Mouse (Mus musculus): ENCODE data around the gene G6pc2. TPM values are rescaled to one million over a fixed set of nuclear protein-coding genes. Genes with fewer than 3 reads are reported as not detected.

The G6pc2 gene
- total RNA-seq, 2 experiments from 2014 or later: not detected

DNA sequence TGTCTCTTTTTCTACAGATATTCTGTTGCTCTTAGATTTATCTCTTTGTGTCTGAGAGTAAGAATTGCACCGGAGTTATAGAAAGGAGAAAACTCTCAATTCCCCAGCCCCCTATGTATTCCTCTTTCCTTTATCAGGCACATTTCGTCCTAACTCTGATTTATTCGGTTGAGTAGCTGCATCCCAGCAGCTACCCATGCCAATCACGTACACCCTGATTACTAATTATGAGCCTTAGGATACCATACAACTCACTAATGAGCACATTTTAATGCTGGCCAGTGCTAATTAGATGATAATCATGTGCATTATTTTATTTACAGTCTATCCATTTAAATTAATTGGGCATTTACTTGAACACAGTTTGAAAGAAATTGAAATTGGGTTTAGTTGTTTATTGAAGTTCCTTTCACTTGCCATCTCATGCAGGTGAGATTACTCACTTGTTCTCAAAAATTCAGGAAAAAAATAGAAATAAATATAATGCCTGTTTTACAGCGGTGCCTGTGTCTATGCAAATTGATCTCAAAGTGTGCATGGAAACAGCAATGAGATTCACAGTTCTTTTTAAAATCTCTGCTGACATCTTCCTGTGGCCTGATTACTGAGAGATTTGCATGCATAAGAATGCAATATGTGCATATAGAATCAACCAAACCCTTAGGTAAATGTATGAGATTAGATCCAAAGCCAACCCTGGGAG lies 24.3 kb downstream of the G6pc2 start:
- DNase-seq (ENCODE audit: low spot score in 2 of 2): no peak
- intact Hi-C loops (cut with DNase I): no loop called here

DNA sequence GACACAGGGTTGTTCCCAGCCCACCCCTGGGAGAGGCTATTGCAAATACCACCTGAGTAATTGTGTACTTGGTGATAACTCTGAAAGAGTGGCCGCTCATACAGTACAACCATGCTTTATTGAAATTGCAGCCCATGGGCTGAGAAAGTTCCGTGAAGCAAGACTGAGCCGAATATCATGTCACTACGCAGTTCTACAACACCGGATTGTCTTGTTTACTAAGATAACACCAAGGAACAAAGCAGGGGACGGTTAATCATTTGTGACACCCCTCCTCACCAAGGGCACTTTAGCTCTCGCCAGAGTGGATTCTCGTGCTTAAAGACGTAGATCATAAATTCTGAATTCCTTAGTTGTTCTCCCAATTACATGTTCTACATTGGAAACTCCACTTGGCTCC lies 28.4 kb downstream of the G6pc2 start:
- intact Hi-C loops (cut with DNase I): no loop called here
- DNase-seq (ENCODE audit: low spot score in 2 of 2): no peak

DNA sequence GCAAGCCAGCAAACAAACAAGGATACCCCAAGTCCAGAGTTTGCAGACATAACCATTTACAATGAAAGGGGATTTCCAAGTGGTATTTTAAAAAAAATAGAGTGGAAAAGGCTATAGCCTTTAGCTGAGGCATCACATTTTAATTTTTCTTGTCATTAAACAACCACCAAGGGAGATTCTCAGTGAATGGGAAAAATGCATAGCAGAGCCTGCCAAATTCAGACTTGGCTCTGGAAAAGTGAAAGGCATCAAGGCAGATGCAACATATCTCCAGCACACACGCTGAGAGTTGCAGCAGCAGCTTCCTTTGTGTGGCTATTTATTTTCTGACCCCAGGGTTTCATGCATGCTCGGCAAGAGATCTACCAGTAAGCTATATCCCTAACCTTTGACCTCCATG lies 34.1 kb downstream of the G6pc2 start:
- DNase-seq (ENCODE audit: low spot score in 2 of 2): no peak
- intact Hi-C loops (cut with DNase I): no loop called here

DNA sequence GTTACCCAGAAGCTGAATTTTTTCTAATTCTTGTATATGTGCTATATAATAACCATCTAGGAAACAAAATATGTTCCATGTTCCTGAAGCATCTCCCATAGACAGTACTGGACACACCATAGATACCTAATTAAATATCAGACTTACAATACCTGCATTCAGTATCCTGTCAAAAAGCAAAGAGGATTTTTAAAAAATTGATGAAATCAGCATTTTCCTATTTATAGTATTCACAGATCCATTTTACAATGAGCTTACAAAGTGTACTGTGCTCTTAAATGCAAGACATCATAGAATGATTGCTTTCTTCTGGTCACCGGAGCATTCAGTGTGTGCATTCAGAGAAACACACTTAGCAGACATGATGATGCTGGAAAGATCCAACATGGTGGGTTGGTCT lies 36.2 kb downstream of the G6pc2 start:
- DNase-seq (ENCODE audit: low spot score in 2 of 2): no peak
- intact Hi-C loops (cut with DNase I): no loop called here

DNA sequence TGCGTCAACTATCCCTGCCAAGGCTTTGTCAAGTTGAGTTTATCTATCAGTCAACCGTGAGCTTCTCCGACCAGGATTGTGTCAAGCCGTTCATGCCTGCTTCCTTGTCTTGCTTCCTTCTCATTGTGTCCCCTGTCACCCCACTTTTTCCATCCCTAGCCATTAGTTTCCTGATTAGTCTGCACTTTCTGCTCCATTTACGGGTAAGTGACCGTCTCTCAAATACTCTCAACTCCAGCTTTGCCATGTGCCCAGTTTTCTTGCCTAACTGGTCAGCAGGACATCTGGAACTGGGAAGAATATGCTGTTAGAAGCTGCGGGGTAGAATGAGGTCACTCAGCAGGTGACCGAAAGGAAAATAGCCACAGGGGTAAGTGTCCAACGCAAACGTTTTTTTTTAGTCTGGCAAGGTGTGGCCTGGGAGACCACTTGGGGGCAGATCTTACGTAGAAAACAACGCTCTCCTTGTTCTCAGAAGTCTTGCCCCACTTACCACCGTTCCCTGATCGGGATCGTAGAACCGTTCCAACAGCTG lies 37.4 kb downstream of the G6pc2 start:
- intact Hi-C loops (cut with DNase I): no loop called here
- no peak for DNase-seq (ENCODE audit: low spot score in 2 of 2)

DNA sequence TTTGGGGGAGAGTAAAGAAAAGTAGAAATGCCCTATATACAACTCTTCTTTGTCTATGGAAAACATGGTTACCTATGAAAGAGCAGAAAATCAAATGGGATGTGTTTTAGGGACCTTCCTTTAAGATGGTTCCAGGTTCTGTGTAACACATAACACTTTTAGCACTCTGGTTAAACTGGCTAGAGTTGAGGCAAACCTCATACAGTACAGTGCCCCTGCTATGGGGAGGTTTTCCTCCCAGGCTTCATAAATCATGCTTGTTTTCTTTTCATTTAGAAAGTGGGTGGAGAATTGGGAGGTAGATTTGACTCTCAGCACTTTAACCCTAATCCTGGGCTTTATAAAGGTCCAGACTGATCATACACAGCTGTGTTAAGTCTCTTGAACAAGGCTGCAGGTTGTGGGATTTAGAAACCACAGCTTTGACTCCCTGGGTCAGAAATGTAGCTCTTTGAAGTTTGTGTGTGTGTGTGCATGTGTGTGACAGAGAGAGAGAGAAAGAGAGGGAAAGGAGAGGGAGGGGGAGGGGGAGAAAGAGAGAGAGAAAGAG lies 53.3 kb downstream of the G6pc2 start:
- intact Hi-C loops (cut with DNase I): no loop called here
- DNase-seq (ENCODE audit: low spot score in 2 of 2): no peak

DNA sequence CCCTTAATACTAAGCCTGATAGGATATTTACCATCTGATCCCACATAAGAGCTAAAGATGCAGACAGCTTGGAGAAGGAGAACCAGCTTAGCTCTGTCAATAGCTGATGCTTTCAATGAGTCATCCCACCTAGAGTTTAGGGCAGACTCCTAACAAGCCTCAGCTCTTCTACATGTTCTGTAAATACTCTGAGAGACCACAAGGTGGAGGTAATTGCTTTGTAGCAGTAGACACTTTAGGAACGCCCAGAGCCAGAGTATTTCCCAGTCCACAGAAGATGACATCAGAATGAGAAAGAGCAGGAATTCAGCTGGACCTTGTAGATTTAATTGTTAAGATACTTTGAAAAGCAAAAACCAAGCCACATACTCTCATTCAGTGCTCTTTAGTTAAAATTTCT lies 65.0 kb downstream of the G6pc2 start:
- intact Hi-C loops (cut with DNase I): loop anchor here (5.0 kb wide), 1 partner anchor 156 kb away; no protein-coding TSS in a partner anchor
- DNase-seq (ENCODE audit: low spot score in 2 of 2): no peak

Other genes starting within 250 kb of the G6pc2 start
- 1 to 10 TPM; 5.4 to 5.8 TPM for gene Nostrin, start 75.3 kb upstream of the G6pc2 start, total RNA-seq (2021)
- 1 to 10 TPM in 1 of 2 experiments, under 1 TPM in 1; 0.86 to 1.4 TPM for gene Spc25, start 4.9 kb upstream of the G6pc2 start, total RNA-seq (2021)
- not detected for gene Abcb11, start 131.5 kb downstream of the G6pc2 start, total RNA-seq (2021)
- under 1 TPM in 1 of 2 experiments, not detected in 1; 0.09 TPM for gene Dhrs9, start 169.4 kb downstream of the G6pc2 start, total RNA-seq (2021)